Mouse (Mus musculus): Measurements from ENCODE around the gene Hist1h3f.
"Not testable (repeated sequence)": the region's sequence is repeated elsewhere in the genome, so short reads cannot be mapped to it uniquely, and the experiment has no call there.

The Hist1h3f gene

GRCm38 (mm10) chr13:23570261-23571021 lies 26.6 kb downstream of the Hist1h3f start:
- DNase-seq = not testable (repeated sequence)

GRCm38 (mm10) chr13:23571022-23571503 lies 27.2 kb downstream of the Hist1h3f start, which contains the start of the genes Hist1h2ae and Hist1h2bg:
TSS of gene Hist1h2ae (minus strand) at chr13:23571220.
TSS of gene Hist1h2bg (plus strand) at chr13:23571396.
- DNase-seq = peak; percentile 76

- not testable (repeated sequence) for DNase-seq
These were observed 27.8 kb downstream of the Hist1h3f start for GRCm38 (mm10) chr13:23571504-23572217.

- no peak for DNase-seq
These were observed 28.6 kb downstream of the Hist1h3f start for GRCm38 (mm10) chr13:23572218-23573033.

DNA sequence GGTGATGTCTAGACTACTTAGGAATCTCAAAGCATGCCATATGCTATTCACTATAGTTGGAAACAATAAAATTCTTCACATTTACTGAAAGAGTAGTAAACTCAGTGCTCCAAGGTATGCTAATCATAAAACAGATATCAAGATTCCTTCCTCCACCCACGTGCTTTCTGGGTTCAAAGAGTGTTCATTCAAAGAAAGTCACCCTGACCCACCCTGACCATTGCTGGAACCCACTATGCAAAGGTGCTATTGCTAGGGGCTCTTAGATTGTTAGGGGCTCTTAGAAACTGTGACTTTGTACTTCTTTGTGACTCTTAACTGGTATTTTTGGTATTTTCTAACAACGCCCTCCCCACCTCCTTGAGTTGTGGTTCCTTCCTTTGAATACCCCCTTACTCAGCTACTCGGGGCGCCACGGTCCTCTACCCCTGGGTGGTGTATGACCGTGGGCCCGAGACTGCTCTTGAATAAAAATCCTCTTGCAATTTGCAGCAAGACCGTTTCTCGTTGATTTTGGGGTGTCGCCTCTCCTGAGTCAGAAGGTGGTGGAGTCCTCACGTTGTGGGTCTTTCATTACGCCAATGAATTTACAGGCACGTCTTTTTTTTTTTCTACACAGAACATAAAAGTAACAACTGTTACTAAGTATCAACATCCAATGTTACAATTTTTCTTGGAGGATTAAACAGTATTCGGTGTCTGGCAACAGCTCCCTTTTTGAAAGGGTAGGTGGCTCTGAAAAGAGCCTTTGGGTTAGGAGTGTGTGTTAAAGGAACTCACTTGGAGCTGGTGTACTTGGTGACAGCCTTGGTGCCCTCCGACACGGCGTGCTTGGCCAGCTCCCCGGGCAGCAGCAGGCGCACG lies 29.4 kb downstream of the Hist1h3f start:
- DNase-seq = not testable (repeated sequence)

DNA sequence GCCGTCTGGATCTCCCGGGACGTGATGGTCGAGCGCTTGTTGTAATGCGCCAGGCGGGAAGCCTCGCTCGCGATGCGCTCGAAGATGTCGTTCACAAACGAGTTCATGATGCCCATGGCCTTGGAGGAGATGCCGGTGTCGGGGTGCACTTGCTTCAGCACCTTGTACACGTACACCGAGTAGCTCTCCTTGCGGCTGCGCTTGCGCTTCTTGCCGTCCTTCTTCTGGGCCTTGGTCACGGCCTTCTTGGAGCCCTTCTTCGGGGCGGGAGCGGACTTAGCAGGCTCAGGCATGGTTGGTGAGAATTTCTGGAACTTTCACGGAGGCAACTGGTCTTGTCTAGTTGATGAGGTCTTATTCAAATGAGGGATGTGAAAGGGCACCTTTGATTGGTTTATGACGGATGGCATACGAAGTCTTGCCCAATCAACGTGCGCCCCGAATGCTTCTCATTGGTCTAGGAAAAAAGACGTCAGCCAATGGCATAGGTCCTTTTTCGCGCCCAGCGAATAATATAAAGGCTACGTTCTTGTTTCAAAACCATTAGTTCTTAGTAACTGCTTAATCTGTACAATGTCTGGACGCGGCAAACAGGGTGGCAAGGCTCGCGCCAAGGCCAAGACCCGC lies 30.2 kb downstream of the Hist1h3f start, which contains the start of the genes Hist1h2bf and Hist1h2ad:
Gene Hist1h2bf (minus strand): TSS at position 299 of the 627 bp plus-strand sequence.
Gene Hist1h2ad (plus strand): TSS at position 484 of the 627 bp plus-strand sequence.
- DNase-seq = peak; percentile 95

DNA sequence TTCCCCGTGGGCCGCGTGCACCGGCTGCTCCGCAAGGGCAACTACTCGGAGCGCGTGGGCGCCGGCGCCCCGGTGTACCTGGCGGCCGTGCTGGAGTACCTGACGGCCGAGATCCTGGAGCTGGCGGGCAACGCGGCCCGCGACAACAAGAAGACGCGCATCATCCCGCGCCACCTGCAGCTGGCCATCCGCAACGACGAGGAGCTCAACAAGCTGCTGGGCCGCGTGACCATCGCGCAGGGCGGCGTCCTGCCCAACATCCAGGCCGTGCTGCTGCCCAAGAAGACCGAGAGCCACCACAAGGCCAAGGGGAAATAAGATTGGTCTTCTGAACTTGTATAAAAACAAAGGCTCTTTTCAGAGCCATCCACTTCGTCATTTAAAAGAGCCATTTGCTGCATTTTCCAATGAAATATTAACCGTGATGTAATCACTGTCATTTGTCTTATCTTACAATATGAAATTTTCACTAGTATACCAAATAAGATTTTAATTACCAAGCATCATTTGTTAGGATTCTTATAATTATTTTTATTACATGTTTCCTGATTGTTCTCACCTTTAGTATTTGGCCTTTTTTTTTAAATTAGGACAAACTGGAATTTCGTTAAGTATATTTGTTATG lies 30.8 kb downstream of the Hist1h3f start:
- not testable (repeated sequence) for DNase-seq

DNA sequence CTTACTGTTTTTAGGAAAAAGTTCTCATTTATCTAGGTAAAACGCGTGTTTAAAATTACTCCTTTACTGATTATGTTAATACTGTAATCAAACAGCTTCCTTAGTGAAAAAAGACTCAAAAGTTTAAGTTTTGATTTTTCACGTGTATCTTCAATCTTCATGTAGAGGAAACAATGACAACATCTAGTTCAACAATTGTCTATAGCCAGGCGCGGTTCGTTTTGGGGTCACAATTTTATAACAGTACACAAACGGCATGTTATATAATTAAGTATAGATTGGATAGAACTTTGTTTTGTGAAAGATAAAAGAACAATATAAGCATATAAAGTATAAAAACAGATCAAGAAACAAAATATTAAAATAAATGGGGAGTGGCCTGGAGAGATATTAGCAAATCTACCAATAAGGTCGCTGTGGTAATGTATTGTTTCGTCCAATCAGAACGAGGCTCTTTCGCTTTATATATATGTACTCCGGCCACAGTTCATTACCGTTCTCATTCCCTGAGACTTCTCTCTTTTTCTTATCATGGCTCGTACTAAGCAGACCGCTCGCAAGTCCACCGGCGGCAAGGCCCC lies 31.5 kb downstream of the Hist1h3f start, which contains the start of gene Hist1h3d:
Gene Hist1h3d (plus strand): TSS at position 493 of the 581 bp plus-strand sequence.
- peak; percentile 72 for DNase-seq

GRCm38 (mm10) chr13:23575864-23576313 lies 32.0 kb downstream of the Hist1h3f start:
- DNase-seq = not testable (repeated sequence)

DNA sequence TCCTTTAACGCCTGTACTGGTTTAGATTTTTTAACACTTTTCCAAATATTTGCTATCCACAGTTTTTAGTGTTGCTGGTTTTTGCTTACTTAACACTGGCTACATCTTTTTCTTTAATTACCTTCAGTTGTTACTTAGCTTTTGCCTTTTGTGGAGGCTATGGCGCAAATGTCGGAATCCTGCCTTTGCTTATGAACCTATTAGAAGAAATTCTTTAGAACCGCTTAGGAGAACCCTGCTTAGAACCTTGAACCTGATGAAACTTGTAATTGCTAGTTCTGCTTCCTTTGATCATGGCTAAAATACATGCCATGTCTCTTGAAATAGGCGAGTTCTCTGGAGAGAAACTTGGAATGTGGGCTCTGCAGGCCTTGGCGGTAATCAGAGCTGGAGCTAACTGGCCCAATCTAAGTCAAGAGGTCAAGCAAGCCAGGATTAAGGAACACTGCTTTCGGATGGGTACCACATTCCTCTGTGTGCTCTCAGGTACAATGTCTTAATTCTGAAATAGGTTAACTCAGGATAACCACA lies 32.6 kb downstream of the Hist1h3f start:
- no peak for DNase-seq

DNA sequence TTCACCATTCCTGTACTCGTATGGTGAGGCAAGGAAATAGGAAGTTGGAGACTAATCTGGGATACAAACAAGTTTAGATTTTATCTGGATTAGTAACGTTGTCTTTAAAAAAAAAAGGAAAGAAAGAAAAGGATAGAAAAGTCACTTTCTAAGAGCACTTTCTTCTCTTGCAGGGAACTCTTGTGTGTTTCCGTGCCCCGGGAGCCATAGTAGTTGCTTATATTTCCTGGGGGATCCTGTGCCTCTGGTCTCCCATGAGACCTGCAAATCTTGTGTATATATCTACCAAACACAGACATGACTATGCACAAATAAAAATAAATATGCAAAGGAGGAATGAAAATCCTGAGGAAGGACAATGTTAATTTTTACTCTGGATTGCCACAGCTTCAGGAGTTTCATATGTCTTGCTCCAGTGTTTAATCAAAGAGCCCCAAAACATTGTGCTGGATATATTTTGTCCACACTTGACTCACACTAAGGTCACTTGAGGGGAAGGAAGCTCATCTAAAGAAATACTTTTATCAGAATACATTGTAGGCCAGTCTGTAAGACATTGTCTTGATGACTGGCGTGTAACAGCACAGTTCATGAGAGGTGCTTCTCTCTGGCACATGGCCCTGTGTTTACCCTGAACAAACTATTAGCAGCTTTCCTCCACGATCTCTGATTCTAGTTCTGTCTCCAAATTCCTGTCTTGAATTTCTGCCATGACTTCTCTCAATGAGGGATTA lies 33.2 kb downstream of the Hist1h3f start:
- no peak for DNase-seq

- DNase-seq = no peak
These were observed 34.0 kb downstream of the Hist1h3f start for GRCm38 (mm10) chr13:23577835-23578234.

DNA sequence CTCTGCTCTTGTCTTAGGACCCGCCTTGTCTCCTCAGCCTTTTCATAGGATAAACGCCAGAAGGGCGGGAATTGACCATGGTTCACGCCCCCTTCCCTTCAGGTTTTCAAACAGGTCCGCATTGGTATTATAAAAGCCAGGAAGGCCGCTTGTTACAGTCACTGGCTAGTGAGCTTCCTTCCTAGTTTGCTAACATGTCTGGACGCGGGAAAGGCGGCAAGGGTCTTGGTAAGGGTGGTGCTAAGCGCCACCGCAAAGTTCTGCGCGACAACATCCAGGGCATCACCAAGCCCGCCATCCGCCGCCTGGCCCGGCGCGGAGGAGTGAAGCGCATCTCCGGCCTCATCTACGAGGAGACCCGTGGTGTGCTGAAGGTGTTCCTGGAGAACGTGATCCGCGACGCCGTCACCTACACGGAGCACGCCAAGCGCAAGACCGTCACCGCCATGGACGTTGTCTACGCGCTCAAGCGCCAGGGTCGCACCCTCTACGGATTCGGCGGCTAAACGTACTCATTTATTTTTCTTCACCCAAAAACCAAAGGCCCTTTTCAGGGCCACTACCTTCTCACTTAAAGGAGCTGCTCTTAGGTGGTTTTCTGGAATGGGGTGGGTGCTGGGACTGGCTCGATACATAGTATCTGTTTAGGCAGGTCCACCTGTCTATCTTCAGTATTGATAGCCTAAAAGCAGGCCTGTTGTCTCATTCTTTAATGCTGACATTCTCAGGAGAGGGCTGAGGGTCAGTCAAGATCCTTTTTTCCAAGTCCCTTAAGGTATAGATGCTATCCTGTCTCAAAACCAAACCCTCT lies 37.8 kb downstream of the Hist1h3f start, which contains the start of gene Hist1h4d:
Gene Hist1h4d (plus strand): TSS at position 191 of the 811 bp plus-strand sequence.
- DNase-seq = peak; percentile 96

DNA sequence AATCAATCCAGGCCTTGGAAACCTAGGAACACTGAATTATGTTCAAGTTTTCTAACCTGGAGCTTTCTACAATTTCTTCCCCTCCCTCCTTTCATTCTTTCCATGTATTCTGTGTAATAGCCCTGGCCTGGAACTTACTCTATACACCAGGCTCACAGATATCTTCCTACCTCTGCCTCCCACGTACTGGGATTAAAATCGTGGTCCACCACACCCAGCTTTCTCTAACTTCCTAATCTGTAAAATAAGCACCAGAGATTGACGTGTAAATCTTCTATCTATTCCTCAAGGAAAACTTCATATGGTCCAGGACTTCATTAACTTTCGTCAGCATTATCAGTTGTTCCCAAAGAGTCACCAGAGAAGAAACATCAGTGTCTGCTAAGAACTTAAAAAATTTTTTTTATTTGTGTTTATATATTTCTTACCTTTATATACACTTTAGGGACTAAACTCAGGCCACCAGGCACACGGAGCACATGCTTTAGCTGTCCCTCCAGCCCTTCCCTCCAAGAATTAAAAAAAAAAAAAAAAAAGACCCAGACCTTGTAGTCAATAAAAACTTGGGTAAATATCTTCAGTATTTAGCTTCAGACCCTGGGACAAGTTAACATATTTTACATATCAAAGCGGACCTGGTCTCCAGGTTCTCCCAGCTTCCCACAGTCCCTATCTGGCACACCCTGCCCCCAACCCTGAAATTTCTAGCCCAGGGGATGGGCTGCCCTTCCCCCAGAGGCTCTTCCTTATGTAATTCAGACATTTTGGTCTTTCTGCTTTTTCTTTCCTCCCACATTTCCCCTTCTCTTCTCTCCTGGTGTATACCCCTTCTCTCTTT lies 38.6 kb downstream of the Hist1h3f start:
- no peak for DNase-seq

- no peak for DNase-seq
These were observed 39.7 kb downstream of the Hist1h3f start for GRCm38 (mm10) chr13:23583387-23584068.

- DNase-seq = no peak
These were observed 40.5 kb downstream of the Hist1h3f start for GRCm38 (mm10) chr13:23584331-23584730.

All from right cerebral cortex, adult 18-20 months (tissue).